Comparison of ENCODE assay signal across 9 mouse cellular contexts in the genomic region with DNA sequence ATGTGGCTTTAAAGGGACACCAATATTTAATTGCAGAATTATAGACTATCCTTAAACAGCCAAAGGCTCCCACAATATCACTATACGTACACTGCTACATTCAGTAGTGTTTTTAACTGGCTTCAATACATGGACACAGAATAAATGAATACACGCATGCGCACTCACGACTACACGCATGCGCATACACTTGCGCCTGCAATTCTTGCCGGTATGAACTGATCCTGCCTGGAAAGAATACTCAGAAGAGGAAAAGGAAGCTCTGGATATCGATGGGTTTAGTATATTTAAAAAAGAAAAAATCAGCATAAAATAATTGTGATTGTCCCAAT.
DNase-seq lines count a peak whose midpoint lies in the region; ATAC-seq and TF ChIP-seq lines count a peak whose summit lies in the region.
"Had no signal": no experiment of that assay in that cellular context is flagged by ENCODE, and none has a peak within 500 bp of the region (broad histone marks: within the 10 kb centered on the region; RNA-seq: fewer than 3 reads in every experiment).

No protein-coding gene starts in this region.

- H3K4me2 ChIP-seq in kidney, embryonic 14.5 days (replicated peaks; ENCODE audit: low read depth, low read length) = no peak overlapping the region

- H3K27ac ChIP-seq in left cerebral cortex, adult 2 months = peak overlapping the region; percentile 69
- peak overlapping the region; percentile 73 for H3K27ac ChIP-seq in olfactory bulb, adult 2 months (ENCODE audit: insufficient read depth, low read depth, low read length)
- no peak overlapping the region for H3K27ac ChIP-seq in kidney, embryonic 14.5 days (ENCODE audit: low read depth, low read length)

- no peak for TF ChIP-seq POLR2A in olfactory bulb, adult 2 months (IDR thresholded peaks at IDR 0.05; ENCODE audit: insufficient read depth, low read depth, low read length)

- WGBS in olfactory bulb, adult 2 months = 15% methylated on average over 9 of the region's 9 CpGs
- 92% methylated on average over 9 of the region's 9 CpGs for WGBS in kidney, embryonic 14.5 days

- TF ChIP-seq CTCF in left cerebral cortex, adult 2 months (IDR thresholded peaks at IDR 0.05) = no peak
- TF ChIP-seq CTCF in olfactory bulb, adult 2 months (IDR thresholded peaks at IDR 0.05; ENCODE audit: insufficient read depth, low read depth, low read length) = no peak

- no peak overlapping the region for H3K9ac ChIP-seq in kidney, embryonic 14.5 days (ENCODE audit: low read depth, low read length)

- no peaks in the 10 kb centered on the region for H3K27me3 ChIP-seq in kidney, embryonic 14.5 days (ENCODE audit: control insufficient read depth, insufficient read depth, low read length)
- H3K27me3 ChIP-seq: Patski had no signal

- intact Hi-C loops in left cerebral cortex, adult 2 months (cut with DNase I) = loop anchor here (2.0 kb wide), 1 partner anchor 57 kb away; no protein-coding TSS in a partner anchor

- no peaks in the 10 kb centered on the region for H3K9me3 ChIP-seq in kidney, embryonic 14.5 days (ENCODE audit: control insufficient read depth, low read length)

- H3K36me3 ChIP-seq in kidney, embryonic 14.5 days (ENCODE audit: control insufficient read depth, insufficient read depth, low read length) = no peaks in the 10 kb centered on the region

- ATAC-seq in kidney, embryonic 14.5 days (ENCODE audit: low FRiP score, low TSS enrichment) = no peak

- DNase-seq in cerebellum, postnatal 36 days = peak; percentile 34 to 44
- peak; percentile 78 to 96 for DNase-seq in frontal cortex, adult 2 months (ENCODE audit: extremely low spot score in 1 of 2, low spot score in 1 of 2)
- peak; percentile 82 to 88 for DNase-seq in left cerebral cortex, adult 2 months (ENCODE audit: extremely low spot score in 1 of 2, low spot score in 2 of 2)
- DNase-seq in T-cell, adult 2 months (ENCODE audit: low spot score) = no peak
- no peak for DNase-seq in urinary bladder, postnatal 36 days (ENCODE audit: low spot score in 2 of 2)
- no peak for DNase-seq in urinary bladder, postnatal 25 days (ENCODE audit: low spot score)

- peaks cover 25% of the 10 kb centered on the region for H3K4me1 ChIP-seq in olfactory bulb, adult 2 months (ENCODE audit: control insufficient read depth, insufficient read depth, low read length)
- peaks cover 19% of the 10 kb centered on the region; the same call in 1 of the 2 replicates for H3K4me1 ChIP-seq in kidney, embryonic 14.5 days (ENCODE audit: control insufficient read depth, insufficient read depth, low read length)

- peak overlapping the region; percentile 31 for H3K4me3 ChIP-seq in left cerebral cortex, adult 2 months
- no peak overlapping the region for H3K4me3 ChIP-seq in olfactory bulb, adult 2 months (ENCODE audit: insufficient read depth, low read depth, low read length)
- H3K4me3 ChIP-seq in kidney, embryonic 14.5 days (ENCODE audit: low read length) = no peak overlapping the region

Comparison
In these comparisons a context has a peak if more than half of its experiments do, and no peak if none do; other contexts are left out.
1. DNase-seq: peak in cerebellum, postnatal 36 days (2 of 2), frontal cortex, adult 2 months (2 of 2) and left cerebral cortex, adult 2 months (2 of 2); none in T-cell, adult 2 months (single experiment), urinary bladder, postnatal 36 days (0 of 2) and urinary bladder, postnatal 25 days (single experiment).